Mouse (Mus musculus) ES-E14 (cell line): Measurements from ENCODE around the gene Hsdl2.

Experiments used
- HCFC1 ChIP-seq: IDR thresholded peaks from 2 replicates; pipeline ENCODE4 v1.6.1; 2012; ENCODE audit warnings: low read length, inconsistent platforms, borderline replicate concordance; ENCODE audit not compliant: insufficient read depth
- ZNF384 ChIP-seq: IDR thresholded peaks from 2 replicates; pipeline ENCODE4 v1.6.1; 2012; ENCODE audit warnings: low read depth, low read length, inconsistent platforms

DNA sequence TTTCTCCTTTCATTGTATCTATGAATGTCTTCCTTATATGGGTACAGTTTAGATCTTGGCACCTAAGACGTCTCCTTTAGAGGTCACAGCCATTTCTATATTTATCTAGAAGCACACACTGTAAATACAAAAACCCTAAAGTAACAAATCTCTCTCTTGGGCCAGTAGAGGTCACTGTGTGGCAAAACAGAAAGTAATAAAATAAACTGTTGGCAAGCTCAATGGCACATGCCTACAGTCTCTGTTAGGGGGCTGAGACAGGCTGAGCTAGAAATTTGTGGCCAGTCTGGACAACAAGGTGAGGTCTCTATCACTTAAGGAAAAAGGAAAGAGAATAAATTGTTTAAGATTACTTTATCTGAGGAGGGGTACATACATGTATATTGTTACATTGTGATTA is 33.6 kb downstream of the Hsdl2 start:
- TF ChIP-seq ZNF384 (no peak), HCFC1 (no peak)
